Mouse (Mus musculus): ENCODE measurements around the gene Neu3. TPM values are rescaled to one million over a fixed set of nuclear protein-coding genes. Genes with fewer than 3 reads are reported as not detected.

Gene Neu3
- total RNA-seq (2015; ENCODE audit: low replicate concordance) (3.8 and 6.5 TPM in 2 replicates), total RNA-seq (2017; ENCODE audit: low replicate concordance) (11.9 and 12.8 TPM in 2 replicates)

GRCm38 (mm10) chr7:99828083-99828570 is at the start of gene Neu3:
Gene Neu3 (minus strand): TSS chr7:99828417.
- peak; percentile 95 for ATAC-seq (replicated peaks; ENCODE audit: low FRiP score, poor library complexity, severe bottlenecking)

DNA sequence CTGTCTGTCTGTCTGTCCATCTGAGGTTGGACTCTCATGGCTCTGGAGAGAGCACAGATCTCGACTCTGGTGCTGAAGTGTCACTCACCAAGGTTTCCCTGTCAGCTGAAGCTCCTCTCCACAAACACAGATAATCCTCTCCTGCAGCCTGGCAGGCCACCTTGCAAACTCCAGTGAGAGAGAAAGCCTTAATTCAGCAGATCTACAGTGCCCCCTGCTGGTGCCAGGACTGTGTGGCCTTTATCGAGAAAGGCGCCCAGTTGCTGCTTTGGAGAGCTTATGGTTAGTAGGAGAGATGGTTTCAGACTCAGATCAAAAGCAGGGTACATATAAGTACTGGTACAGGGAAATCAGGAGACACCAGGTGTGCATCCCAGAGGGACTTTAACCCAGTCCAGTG is 48.1 kb upstream of the Neu3 start:
- peak; percentile 79 for ATAC-seq (replicated peaks; ENCODE audit: low FRiP score, poor library complexity, severe bottlenecking)

- ATAC-seq (replicated peaks; ENCODE audit: low FRiP score, poor library complexity, severe bottlenecking), result no peak
Observed at GRCm38 (mm10) chr7:99875891-99876290, 47.7 kb upstream of the Neu3 start.

DNA sequence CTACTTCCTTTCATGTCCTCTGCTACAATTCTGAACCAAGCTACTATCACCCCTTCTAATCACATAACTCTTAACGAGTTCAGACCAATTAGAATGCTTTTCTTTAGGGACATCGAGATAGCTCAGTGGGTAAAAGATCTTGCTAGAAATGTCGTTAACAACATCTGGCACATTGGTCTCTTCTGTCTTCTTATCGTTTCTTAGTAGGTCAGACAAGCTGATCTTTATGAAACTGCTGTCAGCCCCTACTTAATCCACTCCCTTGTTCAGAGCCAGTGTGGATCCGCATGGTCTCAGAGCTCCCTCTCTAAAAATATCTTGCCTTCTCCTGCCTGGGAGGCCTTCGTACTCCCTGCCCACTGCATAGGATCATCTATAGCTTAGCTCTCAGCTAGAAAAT is 45.7 kb upstream of the Neu3 start:
- no peak for ATAC-seq (replicated peaks; ENCODE audit: low FRiP score, poor library complexity, severe bottlenecking)

DNA sequence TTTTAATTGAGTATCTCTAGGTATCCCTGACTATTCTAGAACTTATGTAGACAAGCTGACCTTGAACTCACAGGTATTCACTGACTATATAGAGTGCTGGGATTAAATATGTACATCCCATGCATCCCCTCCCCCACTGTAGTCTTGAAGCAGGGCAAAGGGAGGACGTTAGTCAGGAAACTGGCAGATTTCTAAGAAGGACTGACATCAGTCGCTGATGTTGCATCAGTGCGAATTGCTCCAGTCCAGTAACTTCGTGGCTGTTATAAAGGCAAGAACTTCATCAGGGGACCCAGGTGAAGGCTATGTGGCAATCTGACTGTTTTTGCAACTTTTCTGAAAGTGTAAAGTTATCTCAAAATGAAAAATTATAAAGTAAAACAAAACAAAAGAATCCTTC is 41.1 kb upstream of the Neu3 start:
- no peak for ATAC-seq (replicated peaks; ENCODE audit: low FRiP score, poor library complexity, severe bottlenecking)

DNA sequence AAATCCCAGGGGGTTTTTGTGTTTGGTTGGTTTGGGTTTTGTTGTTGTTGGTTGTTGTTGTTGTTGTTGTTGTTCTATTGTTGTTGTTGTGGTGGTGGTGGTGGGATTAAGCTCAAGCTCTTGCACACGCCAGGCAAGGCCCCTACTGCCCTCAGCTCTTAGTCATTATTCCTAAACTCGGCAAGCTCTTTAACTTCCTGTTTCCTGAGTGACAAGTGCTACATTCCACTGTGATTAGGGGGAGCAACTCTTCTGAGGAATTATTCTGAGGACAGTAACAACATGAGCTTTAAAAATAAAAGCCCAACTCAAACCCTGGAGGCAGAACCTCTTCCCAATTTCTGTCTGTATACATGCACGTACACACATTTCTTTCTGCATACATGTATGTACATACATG is 37.0 kb upstream of the Neu3 start:
- ATAC-seq (replicated peaks; ENCODE audit: low FRiP score, poor library complexity, severe bottlenecking), result no peak

DNA sequence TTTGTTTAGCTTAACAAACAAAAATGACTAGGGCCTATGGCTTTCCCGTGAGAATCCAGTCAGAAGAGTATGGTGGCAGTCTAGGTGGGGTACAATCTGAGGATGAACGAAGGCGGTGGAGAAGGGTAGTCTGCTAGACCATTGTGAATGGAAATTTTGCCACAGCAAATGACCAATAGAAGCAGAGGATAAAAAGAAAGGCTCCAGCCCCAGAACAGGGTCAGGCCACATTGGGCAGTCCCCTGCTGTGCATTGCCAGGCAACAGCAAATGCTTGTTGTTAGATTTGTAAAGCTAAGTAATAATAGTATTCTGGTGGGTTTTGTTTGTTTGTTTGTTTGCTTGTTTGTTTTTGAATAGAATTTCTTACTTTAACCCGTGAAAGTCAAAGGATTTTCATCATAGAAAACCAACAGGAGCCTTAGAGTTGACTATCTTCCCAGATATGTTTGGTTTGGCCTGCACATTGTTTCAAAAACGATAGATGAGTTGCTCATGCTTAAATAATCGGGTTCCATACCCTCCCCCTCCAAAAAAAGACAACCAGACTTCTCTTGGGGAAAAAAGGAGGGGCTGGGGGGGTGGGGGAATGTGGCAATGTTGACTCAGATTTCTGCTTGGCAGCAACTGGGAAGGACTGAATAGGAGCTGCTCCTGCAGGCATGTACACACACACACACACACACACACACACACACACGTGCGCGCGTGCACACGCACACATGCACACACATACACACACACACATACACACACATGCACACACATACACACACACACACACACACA is 36.2 kb upstream of the Neu3 start:
- no peak for ATAC-seq (replicated peaks; ENCODE audit: low FRiP score, poor library complexity, severe bottlenecking)

- no peak for ATAC-seq (replicated peaks; ENCODE audit: low FRiP score, poor library complexity, severe bottlenecking)
Observed at GRCm38 (mm10) chr7:99863362-99863761, 35.1 kb upstream of the Neu3 start, which contains the start of gene Spcs2. Gene Spcs2 (minus strand): TSS chr7:99863462.

DNA sequence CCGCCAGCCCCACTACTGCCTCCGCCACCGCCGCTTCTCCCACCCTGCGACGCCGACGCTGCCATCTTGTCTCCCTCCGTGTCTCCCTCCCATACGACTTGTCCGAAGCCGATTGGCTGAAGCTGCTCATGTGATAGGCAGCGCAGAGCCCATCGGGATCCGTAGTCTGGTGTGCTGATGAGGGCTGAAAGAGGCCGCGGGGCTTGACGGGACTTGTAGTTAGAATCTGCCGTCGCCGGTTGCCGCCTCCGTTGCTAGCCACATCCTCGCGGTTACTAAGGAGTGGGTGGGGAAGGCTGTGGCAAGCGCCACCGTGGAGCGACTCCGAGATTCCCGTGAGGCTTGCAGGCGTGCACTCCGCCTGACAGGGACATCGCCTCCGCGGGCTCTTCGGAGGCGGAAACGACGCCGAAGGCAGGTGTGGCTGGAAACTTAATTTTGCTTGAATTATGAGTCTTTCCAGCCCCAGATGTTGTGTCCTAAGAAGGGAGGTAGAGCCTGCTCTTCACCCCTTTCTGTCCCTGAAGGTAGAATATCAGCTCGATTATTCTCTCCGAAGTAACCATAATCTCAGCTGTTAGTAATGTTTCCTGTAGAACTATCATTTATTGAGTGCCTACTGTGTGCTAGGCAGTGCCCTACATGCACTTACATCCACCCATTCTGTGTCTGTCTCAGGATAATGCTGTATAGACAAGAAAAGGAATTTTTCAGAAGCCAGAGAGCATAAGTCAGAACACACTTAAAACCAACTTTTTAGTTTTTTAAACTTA is 30.8 kb upstream of the Neu3 start, which contains the start of gene Xrra1:
Gene Xrra1 (plus strand): TSS at position 304 of the 773 bp plus-strand sequence.
- ATAC-seq (replicated peaks; ENCODE audit: low FRiP score, poor library complexity, severe bottlenecking), result peak; percentile 97

DNA sequence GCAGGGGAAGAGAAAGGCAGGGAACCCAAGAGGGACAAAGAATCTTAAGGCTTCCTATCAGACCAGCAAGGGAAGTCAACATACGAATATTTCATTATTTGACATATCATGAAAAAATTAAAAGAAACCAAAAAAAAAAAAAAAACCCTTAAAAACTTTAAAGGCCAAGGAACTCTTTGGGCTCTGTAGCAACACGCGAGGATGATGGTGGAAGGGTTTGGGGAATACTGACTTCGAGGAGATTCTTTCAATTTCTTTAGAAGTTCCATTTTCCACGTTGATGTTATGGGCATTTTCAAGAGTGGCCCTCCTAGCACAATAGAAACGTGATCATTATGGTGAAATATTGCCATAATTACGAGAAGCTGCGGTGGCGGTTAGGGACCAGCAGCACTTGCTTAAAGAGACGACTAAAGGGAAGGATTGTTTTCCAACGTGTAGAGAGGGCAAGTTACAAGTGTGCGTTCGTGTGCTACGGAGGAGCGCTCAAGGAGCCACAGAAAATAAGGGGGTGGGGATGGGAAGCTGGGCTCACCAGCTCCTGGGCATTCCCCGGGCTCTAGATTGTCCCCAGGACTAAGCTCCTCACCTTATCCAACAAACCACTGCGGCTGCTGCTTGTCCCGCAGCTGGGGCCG is 30.1 kb upstream of the Neu3 start:
- ATAC-seq (replicated peaks; ENCODE audit: low FRiP score, poor library complexity, severe bottlenecking), result peak; percentile 44; the same call in 1 of the 2 replicates

- no peak for ATAC-seq (replicated peaks; ENCODE audit: low FRiP score, poor library complexity, severe bottlenecking)
Observed at GRCm38 (mm10) chr7:99856266-99856861, 28.1 kb upstream of the Neu3 start.

GRCm38 (mm10) chr7:99854311-99854710 is 26.1 kb upstream of the Neu3 start:
- ATAC-seq (replicated peaks; ENCODE audit: low FRiP score, poor library complexity, severe bottlenecking), result no peak

GRCm38 (mm10) chr7:99853350-99853749 is 25.1 kb upstream of the Neu3 start:
- ATAC-seq (replicated peaks; ENCODE audit: low FRiP score, poor library complexity, severe bottlenecking), result no peak

- ATAC-seq (replicated peaks; ENCODE audit: low FRiP score, poor library complexity, severe bottlenecking), result no peak
Observed at GRCm38 (mm10) chr7:99851618-99852017, 23.4 kb upstream of the Neu3 start.

DNA sequence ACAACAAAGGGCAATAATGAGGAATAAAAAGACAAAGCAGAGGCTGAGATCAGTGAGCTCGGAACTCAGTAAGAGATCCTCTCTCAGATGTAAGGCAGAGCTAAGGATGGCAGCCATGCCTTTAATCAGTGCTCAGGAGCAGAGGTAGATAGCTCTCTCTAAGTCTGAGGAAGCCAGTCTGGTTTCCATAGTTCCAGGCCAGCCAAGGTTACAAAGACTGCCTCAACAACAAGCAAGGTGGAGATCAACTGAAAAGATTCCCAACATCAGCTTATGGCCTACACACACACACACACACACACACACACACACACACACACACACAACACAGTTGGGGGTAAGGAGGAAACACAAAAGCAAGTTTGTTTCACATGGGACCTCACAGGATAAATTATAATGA is 22.9 kb upstream of the Neu3 start:
- no peak for ATAC-seq (replicated peaks; ENCODE audit: low FRiP score, poor library complexity, severe bottlenecking)

GRCm38 (mm10) chr7:99850534-99850933 is 22.3 kb upstream of the Neu3 start:
- ATAC-seq (replicated peaks; ENCODE audit: low FRiP score, poor library complexity, severe bottlenecking), result no peak

DNA sequence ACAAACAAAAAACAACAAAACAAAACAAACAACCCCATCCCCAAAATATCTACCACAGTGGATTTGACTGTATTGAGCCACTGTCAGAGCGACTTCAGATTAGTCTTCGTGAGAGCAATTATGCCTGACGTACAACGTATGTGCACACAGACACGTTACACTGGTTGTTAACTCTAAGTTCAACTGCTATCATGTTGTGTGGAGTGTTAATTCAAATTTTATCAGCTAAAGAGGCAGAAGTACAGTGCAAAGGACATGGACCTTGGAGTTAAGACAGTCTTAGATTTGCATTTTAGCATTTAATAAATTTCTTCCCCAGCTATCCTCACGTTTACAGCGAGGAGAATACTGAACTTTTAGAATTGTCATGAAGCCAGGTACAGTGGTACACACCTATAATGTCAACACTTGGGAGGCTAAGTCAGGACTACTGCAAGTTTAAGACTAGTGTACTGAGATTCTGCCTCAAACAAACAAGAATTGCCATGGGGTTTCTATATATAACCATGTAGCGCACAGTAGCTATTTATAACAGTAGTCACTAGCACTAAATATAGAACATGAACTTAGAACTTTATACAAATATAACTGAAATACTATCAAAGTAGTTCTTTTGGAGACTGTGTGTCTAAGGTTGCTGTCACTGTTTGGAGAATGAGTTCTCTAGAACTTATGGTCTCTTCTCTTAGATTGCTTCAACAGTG is 17.5 kb upstream of the Neu3 start:
- no peak for ATAC-seq (replicated peaks; ENCODE audit: low FRiP score, poor library complexity, severe bottlenecking)

- ATAC-seq (replicated peaks; ENCODE audit: low FRiP score, poor library complexity, severe bottlenecking), result no peak
Observed at GRCm38 (mm10) chr7:99838241-99838640, 10.0 kb upstream of the Neu3 start.

DNA sequence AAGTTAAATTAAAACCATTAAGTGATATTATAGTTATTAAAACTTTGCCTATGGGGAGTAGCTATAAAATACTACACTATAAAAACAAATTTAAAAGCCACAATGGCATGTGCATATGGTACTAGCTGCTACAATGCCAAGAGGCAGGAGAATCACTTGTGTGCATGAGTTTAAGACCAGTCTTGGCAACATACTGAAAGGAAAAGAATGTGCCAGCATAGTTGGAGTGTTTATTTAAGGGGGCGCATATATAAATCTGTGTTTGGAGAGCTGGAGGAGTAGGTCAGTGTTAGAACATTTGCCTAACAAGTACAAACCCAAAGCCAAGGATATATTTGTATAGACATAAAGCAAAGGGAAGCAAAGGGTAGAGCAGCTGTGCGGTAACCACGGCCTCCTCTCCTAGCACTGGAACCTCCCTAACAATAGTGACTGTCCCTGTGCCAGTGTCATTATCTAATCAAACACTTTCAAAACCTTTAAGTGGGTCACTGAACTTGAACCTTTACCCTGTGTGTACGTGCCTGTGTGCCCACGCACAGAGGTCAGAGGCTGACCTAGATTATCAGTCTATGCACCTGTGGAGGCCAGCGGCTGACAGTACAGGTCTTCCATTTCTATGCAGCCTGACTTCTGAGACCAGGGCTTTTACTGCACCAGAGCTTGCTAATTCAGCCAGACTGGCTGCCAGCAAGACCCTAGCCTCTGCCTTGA is 9.3 kb upstream of the Neu3 start:
- ATAC-seq (replicated peaks; ENCODE audit: low FRiP score, poor library complexity, severe bottlenecking), result no peak

Data from erythroblast, adult 5-6 weeks (primary cell).